Mouse (Mus musculus) intestine, embryonic 15.5 days (tissue): ENCODE data around the gene Ggta1. TPM values are rescaled to one million over a fixed set of nuclear protein-coding genes. Genes with fewer than 3 reads are reported as not detected.
A peak's percentile ranks its signal among the peaks of the same experiment; 100 is the strongest.

Experiments used
- ATAC-seq: fragments of 200-750 bp; cut with Nextera tagmentation; 2 replicates; pipeline ENCODE4 v1.8.0; 2017; ENCODE audit warnings: moderate TSS enrichment, moderate library complexity
- H3K27ac ChIP-seq: fragments of 300-500 bp; sonication (generic); 2 replicates; pipeline ENCODE4 v1.5.1; 2015; ENCODE audit warnings: mild to moderate bottlenecking, inconsistent platforms
- H3K27me3 ChIP-seq: fragments of 300-500 bp; sonication (generic); replicated peaks from 2 replicates; pipeline ENCODE4 v1.6.1; 2015; ENCODE audit warnings: inconsistent platforms
- H3K36me3 ChIP-seq: fragments of 300-500 bp; sonication (generic); 2 replicates; pipeline ENCODE4 v1.6.1; 2015; ENCODE audit warnings: inconsistent platforms
- H3K4me1 ChIP-seq: fragments of 300-500 bp; sonication (generic); replicated peaks from 2 replicates; pipeline ENCODE4 v1.6.1; 2015; ENCODE audit warnings: inconsistent platforms
- H3K4me2 ChIP-seq: fragments of 300-500 bp; sonication (generic); replicated peaks from 2 replicates; pipeline ENCODE4 v1.6.1; 2015; ENCODE audit warnings: mild to moderate bottlenecking, inconsistent platforms
- H3K4me3 ChIP-seq: fragments of 300-500 bp; sonication (generic); replicated peaks from 2 replicates; pipeline ENCODE4 v1.5.1; 2015; ENCODE audit warnings: inconsistent platforms
- H3K9ac ChIP-seq: fragments of 300-500 bp; sonication (generic); 2 replicates; pipeline ENCODE4 v1.6.1; 2015; ENCODE audit warnings: inconsistent platforms
- H3K9me3 ChIP-seq: fragments of 300-500 bp; sonication (generic); 2 replicates; pipeline ENCODE4 v1.6.1; 2016; ENCODE audit warnings: inconsistent platforms
- WGBS: fragments of 180-500 bp; shearing (Covaris S2); methylation state at CpG from one replicate; pipeline ENCODE4 v1.1.7; 2015; 5-methylcytosine and 5-hydroxymethylcytosine counted together
- polyA plus RNA-seq: library from polyadenylated mRNA; unstranded; fragments of >200 nt; fragmentation: Nextera tagmentation; extraction: Ambion mirVana; gene quantifications from 2 replicates; pipeline ENCODE4 v1.2.1, GENCODE M21; 2015

Gene Ggta1
- polyA plus RNA-seq, 1 experiment from 2014 or later = 18.0 TPM

- 63% methylated on average over 12 of the region's 12 CpGs for WGBS
- Histone ChIP-seq H3K9ac (no peak overlapping the region), H3K36me3 (no peaks in the 10 kb centered on the region), H3K4me3 (no peak overlapping the region), H3K4me1 (peaks cover 32% of the 10 kb centered on the region), H3K27ac (peak overlapping the region; percentile 81), H3K4me2 (no peak overlapping the region), H3K27me3 (no peaks in the 10 kb centered on the region), H3K9me3 (no peaks in the 10 kb centered on the region)
- no peak for ATAC-seq
Measured at GRCm38 (mm10) chr2:35503021-35503722, 40.1 kb upstream of the Ggta1 start.

GRCm38 (mm10) chr2:35502561-35502960 is 39.5 kb upstream of the Ggta1 start:
- H3K9ac ChIP-seq = no peak overlapping the region
- H3K36me3 ChIP-seq = no peaks in the 10 kb centered on the region
- H3K27me3 ChIP-seq = no peaks in the 10 kb centered on the region
- WGBS = 75% methylated on average over 3 of the region's 3 CpGs
- H3K4me2 ChIP-seq = no peak overlapping the region
- no peak for ATAC-seq
- H3K4me1 ChIP-seq = peaks cover 31% of the 10 kb centered on the region
- H3K4me3 ChIP-seq = no peak overlapping the region
- no peaks in the 10 kb centered on the region for H3K9me3 ChIP-seq
- H3K27ac ChIP-seq = peak overlapping the region; percentile 81

- Histone ChIP-seq H3K36me3 (no peaks in the 10 kb centered on the region), H3K27ac (no peak overlapping the region), H3K9me3 (no peaks in the 10 kb centered on the region), H3K4me2 (no peak overlapping the region), H3K27me3 (no peaks in the 10 kb centered on the region), H3K4me3 (no peak overlapping the region), H3K9ac (no peak overlapping the region), H3K4me1 (peaks cover 21% of the 10 kb centered on the region; the same call in 1 of the 2 replicates)
- WGBS = 72% methylated on average over 7 of the region's 7 CpGs
- ATAC-seq = no peak
Measured at GRCm38 (mm10) chr2:35499474-35499873, 36.4 kb upstream of the Ggta1 start.

GRCm38 (mm10) chr2:35498961-35499360 is 35.9 kb upstream of the Ggta1 start:
- Histone ChIP-seq H3K4me1 (0 out of 2 replicates have a peak, but pooled peaks cover 16% of the 10 kb centered on the region), H3K27ac (no peak overlapping the region), H3K27me3 (no peaks in the 10 kb centered on the region), H3K9me3 (no peaks in the 10 kb centered on the region), H3K36me3 (no peaks in the 10 kb centered on the region), H3K9ac (no peak overlapping the region), H3K4me2 (no peak overlapping the region), H3K4me3 (no peak overlapping the region)
- 79% methylated on average over 3 of the region's 3 CpGs for WGBS
- no peak for ATAC-seq

GRCm38 (mm10) chr2:35497662-35498196 is 34.7 kb upstream of the Ggta1 start:
- no peak overlapping the region for H3K4me2 ChIP-seq
- H3K27ac ChIP-seq = no peak overlapping the region
- no peaks in the 10 kb centered on the region for H3K27me3 ChIP-seq
- 86% methylated on average over 2 of the region's 2 CpGs for WGBS
- no peaks in the 10 kb centered on the region for H3K9me3 ChIP-seq
- no peak overlapping the region for H3K4me3 ChIP-seq
- ATAC-seq = no peak
- H3K4me1 ChIP-seq = 0 out of 2 replicates have a peak, but pooled peaks cover 5% of the 10 kb centered on the region
- no peak overlapping the region for H3K9ac ChIP-seq
- H3K36me3 ChIP-seq = no peaks in the 10 kb centered on the region

- Histone ChIP-seq H3K36me3 (no peaks in the 10 kb centered on the region), H3K9ac (no peak overlapping the region), H3K4me2 (no peak overlapping the region), H3K9me3 (no peaks in the 10 kb centered on the region), H3K27me3 (no peaks in the 10 kb centered on the region), H3K4me1 (0 out of 2 replicates have a peak, but pooled peaks cover 5% of the 10 kb centered on the region), H3K27ac (peak overlapping the region; percentile 6), H3K4me3 (no peak overlapping the region)
- ATAC-seq = no peak
- 47% methylated on average over 5 of the region's 5 CpGs for WGBS
Measured at GRCm38 (mm10) chr2:35496279-35497013, 33.4 kb upstream of the Ggta1 start.

- Histone ChIP-seq H3K36me3 (no peaks in the 10 kb centered on the region), H3K27ac (peak overlapping the region; percentile 6; the same call in 1 of the 2 replicates), H3K4me2 (no peak overlapping the region), H3K27me3 (no peaks in the 10 kb centered on the region), H3K4me3 (no peak overlapping the region), H3K9me3 (no peaks in the 10 kb centered on the region), H3K4me1 (peaks cover 7% of the 10 kb centered on the region), H3K9ac (no peak overlapping the region)
- WGBS = 70% methylated on average over 16 of the region's 16 CpGs
- no peak for ATAC-seq
Measured at GRCm38 (mm10) chr2:35495486-35496278, 32.7 kb upstream of the Ggta1 start.

GRCm38 (mm10) chr2:35493566-35493965 is 30.5 kb upstream of the Ggta1 start:
- H3K4me1 ChIP-seq = peaks cover 12% of the 10 kb centered on the region
- H3K4me3 ChIP-seq = no peak overlapping the region
- no peak for ATAC-seq
- H3K36me3 ChIP-seq = no peaks in the 10 kb centered on the region
- H3K4me2 ChIP-seq = no peak overlapping the region
- no peaks in the 10 kb centered on the region for H3K27me3 ChIP-seq
- 81% methylated on average over 7 of the region's 7 CpGs for WGBS
- H3K9ac ChIP-seq = no peak overlapping the region
- H3K27ac ChIP-seq = no peak overlapping the region
- H3K9me3 ChIP-seq = no peaks in the 10 kb centered on the region

- H3K27me3 ChIP-seq = no peaks in the 10 kb centered on the region
- no peak overlapping the region for H3K4me2 ChIP-seq
- WGBS = 90% methylated on average over 24 of the region's 24 CpGs
- ATAC-seq = no peak
- no peaks in the 10 kb centered on the region for H3K9me3 ChIP-seq
- no peak overlapping the region for H3K4me3 ChIP-seq
- H3K36me3 ChIP-seq = no peaks in the 10 kb centered on the region
- H3K9ac ChIP-seq = no peak overlapping the region
- no peak overlapping the region for H3K27ac ChIP-seq
- peaks cover 8% of the 10 kb centered on the region for H3K4me1 ChIP-seq
Measured at GRCm38 (mm10) chr2:35491151-35491550, 28.1 kb upstream of the Ggta1 start.

- WGBS = 27% methylated on average over 17 of the region's 17 CpGs
- H3K9ac ChIP-seq = no peak overlapping the region
- no peak overlapping the region for H3K27ac ChIP-seq
- H3K4me3 ChIP-seq = no peak overlapping the region
- no peaks in the 10 kb centered on the region for H3K27me3 ChIP-seq
- H3K4me1 ChIP-seq = peaks cover 8% of the 10 kb centered on the region
- ATAC-seq = peak; percentile 66; the same call in 1 of the 2 replicates
- no peaks in the 10 kb centered on the region for H3K36me3 ChIP-seq
- no peaks in the 10 kb centered on the region for H3K9me3 ChIP-seq
- peak overlapping the region; percentile 41 for H3K4me2 ChIP-seq
Measured at GRCm38 (mm10) chr2:35490458-35491111, 27.6 kb upstream of the Ggta1 start.

- H3K9ac ChIP-seq = no peak overlapping the region
- H3K4me2 ChIP-seq = no peak overlapping the region
- no peak overlapping the region for H3K27ac ChIP-seq
- no peaks in the 10 kb centered on the region for H3K36me3 ChIP-seq
- H3K4me3 ChIP-seq = no peak overlapping the region
- 64% methylated on average over 3 of the region's 3 CpGs for WGBS
- H3K27me3 ChIP-seq = no peaks in the 10 kb centered on the region
- ATAC-seq = no peak
- peaks cover 8% of the 10 kb centered on the region for H3K4me1 ChIP-seq
- H3K9me3 ChIP-seq = no peaks in the 10 kb centered on the region
Measured at GRCm38 (mm10) chr2:35487700-35488099, 24.7 kb upstream of the Ggta1 start.
